Mouse (Mus musculus) adrenal gland, adult 8-10 months (tissue): ENCODE data around the gene Krt81. TPM values are rescaled to one million over a fixed set of nuclear protein-coding genes. Genes with fewer than 3 reads are reported as not detected.
A peak's percentile ranks its signal among the peaks of the same experiment; 100 is the strongest.

Source experiments
- DNase-seq: peaks from one replicate; pipeline ENCODE4 v3.0.0; 2022
- total RNA-seq, 4 experiments: library from RNA; stranded (reverse); gene quantifications; 2 replicates each; pipeline ENCODE4 v1.2.4; 2022

Gene Krt81
- total RNA-seq, result not detected

- DNase-seq, result no peak
Observed at GRCm38 (mm10) chr15:101463651-101464050, at the start of gene Krt81. Krt81 (minus strand) TSS chr15:101463751.

GRCm38 (mm10) chr15:101508247-101508646, 44.7 kb upstream of the Krt81 start:
- DNase-seq, result no peak

DNA sequence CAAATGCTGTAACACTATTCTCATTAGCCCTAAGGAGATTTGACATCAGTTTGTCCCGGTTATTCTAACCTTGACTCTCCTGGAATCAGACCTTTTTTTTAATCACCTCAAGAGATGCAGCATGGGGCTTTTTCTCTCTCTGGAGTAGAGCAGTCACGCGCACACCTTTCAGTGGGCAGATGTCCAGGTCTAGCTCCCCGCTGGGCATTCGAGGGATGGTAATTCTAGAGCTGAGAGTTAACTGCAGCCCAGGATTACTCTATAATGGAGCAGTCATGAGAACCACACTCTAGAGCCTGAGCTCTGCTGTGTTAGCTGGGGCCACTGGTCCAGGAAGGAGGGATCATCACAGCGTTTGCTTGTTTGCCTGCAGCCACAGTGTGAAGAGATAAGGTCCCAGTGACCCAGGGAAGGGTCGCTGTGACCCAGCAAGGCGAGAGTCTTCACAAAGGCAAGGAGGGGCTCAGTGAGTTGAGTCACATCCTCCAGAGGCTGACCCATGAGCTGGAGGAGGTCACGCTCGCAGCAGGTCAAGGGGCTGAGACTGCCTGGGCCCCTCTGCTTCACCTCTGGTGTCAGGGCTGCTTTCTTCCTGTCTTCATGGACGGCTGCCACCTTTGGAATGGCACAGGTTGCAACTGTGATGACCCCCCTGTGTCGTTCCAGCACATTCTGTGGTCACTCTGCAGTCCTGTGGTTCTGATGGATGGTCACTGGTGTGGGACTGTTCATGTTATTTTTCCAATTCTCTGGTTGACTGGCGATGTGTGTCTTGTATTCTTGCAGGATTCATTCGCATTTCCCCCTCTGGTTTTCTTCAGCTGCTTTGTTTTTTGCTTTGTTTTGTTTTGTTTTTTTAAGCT, 43.6 kb upstream of the Krt81 start:
- no peak for DNase-seq

DNA sequence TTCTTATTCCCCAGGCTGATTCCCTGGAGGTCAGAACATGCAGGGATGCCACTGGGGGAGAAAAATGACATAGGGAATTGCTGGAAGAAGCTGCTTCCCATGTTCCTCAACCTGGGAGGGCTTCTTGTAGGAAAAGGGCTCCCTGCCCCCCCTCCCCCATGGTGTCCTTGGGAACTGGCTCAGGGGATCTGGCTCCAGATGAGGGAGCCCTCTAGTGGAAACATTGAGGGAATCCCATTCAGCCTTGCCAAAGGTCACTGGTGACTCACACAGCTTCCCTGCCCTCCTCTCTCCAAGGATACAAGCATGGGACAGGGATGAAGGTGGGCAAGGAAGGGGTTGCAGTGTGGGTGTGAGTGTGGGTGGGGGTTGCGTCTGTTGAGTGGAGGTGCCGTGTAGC, 33.6 kb upstream of the Krt81 start:
- DNase-seq, result peak; percentile 77

DNA sequence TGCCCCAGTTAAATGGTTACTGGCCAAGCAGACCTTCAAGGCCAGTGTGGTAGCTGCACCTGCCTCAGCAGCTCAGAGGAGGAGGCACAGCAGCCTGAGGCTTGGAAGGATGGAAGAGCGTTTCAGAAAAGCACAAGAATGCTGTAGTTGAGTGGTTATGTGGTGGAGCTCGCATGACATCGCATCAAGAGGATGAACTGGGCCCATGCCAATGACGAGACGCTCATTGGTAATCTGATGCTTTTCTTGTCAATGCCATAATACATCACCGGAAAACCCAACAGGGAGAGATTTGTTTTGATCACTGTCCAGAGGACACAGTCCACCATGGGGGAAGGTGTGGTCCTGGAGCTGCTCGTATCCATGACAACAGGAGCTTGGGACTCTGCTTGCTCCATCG, 31.7 kb upstream of the Krt81 start:
- no peak for DNase-seq

- DNase-seq, result no peak
Observed at GRCm38 (mm10) chr15:101494203-101494602, 30.7 kb upstream of the Krt81 start.

DNA sequence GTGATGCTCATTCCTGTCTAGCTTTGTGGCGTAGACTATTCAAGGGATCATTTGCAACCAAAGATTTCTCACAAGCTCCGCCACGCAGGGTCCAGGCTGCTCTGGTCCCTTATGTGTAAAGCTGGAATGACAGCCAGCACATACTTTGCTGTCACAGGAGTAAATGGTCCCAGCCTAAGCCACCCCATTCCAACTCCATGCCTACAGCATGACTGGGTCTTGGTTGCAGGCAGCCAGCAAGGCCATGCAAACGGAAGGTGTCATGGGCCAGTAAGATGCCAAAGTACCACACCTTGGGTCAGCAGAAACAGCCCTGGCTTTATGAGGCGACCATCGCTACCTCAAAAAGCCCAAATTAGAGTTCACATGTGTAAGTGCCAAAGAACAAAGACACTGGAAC, 30.2 kb upstream of the Krt81 start:
- DNase-seq, result no peak

GRCm38 (mm10) chr15:101492718-101493117, 29.2 kb upstream of the Krt81 start:
- no peak for DNase-seq

DNA sequence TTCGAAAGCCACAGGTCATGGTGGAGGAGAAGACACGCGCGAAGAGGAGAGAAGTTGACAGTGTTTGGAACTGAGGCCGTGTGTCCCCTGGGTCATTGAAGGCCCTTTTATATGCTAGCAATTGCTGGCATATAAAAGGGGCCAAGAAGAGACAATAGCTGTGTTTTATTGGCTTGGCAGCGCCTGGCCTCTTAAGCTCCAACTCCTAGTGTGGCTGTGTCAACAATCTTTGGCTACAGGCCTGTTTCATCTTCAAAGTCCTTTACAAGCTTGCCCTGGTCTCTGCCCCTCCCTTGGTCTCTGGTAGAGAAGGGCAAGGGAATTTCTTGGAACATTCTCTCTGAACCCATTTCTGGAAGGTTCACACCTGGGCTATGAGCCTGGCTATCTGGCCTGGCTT, 27.9 kb upstream of the Krt81 start, which contains the start of gene Krt83:
TSS of gene Krt83 (minus strand) at position 82 of the 400 bp plus-strand sequence.
- no peak for DNase-seq

GRCm38 (mm10) chr15:101485911-101486635, 22.5 kb upstream of the Krt81 start:
- DNase-seq, result no peak

GRCm38 (mm10) chr15:101484939-101485338, 21.4 kb upstream of the Krt81 start:
- no peak for DNase-seq

DNA sequence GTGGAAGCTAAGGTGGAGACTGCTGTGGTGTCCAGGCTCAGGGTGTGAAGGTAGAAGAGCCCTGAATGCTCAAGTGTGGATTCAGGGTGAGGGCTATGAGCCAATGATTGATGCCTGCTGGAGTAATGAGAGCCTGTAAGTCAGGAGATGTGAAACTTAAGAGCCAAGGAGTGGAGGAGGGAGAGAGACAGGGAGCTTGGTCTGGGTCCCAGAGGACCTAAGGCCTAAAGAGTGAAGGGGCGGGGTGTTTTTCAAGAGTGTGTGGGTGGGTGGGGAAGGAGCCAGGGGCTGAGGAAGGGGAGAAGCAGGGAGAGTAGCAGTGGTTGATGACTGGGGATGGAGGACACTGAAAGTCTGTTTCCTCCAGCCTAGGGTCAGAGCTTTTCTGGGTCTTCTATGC, 20.1 kb upstream of the Krt81 start:
- DNase-seq, result no peak

DNA sequence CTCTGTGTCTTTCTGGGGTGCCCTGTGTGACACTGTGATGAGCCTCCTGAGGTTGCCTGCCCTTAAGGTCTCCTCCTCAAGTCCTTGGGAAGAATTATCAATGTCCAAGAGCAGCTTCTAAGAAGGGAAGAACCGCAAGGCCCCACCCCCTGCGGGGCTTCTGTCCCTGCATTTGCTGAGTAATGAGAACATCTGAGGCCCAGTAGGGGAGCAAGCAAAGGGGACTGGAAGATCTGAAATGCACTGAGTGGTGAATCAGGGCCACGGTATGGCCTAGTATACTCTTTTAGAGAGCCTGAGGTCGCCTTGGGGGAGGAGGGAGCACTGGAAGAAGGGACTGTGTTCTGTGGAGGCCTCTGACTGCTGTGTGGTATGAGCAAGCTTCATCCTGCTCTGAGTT, 18.5 kb upstream of the Krt81 start:
- no peak for DNase-seq

DNA sequence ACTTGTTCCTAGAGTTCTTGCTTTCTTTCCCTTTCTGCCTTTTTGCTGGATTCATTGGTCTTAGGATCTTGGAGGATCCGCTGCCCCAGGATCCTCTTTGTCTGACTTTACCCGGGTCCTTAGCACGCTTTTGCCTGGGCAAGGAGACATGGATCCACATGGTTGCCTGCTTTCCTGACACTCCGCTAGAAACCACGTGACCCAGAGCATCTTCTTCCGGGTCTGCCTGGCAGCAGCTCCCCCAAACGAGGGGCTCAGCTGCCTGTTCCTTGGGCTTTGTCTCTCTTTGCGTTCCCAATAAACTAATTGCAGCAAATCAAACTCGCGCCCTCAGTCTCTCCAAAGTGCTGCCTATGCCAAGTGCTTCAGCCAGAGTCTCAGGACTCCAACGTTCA, 16.1 kb upstream of the Krt81 start:
- DNase-seq, result no peak

DNA sequence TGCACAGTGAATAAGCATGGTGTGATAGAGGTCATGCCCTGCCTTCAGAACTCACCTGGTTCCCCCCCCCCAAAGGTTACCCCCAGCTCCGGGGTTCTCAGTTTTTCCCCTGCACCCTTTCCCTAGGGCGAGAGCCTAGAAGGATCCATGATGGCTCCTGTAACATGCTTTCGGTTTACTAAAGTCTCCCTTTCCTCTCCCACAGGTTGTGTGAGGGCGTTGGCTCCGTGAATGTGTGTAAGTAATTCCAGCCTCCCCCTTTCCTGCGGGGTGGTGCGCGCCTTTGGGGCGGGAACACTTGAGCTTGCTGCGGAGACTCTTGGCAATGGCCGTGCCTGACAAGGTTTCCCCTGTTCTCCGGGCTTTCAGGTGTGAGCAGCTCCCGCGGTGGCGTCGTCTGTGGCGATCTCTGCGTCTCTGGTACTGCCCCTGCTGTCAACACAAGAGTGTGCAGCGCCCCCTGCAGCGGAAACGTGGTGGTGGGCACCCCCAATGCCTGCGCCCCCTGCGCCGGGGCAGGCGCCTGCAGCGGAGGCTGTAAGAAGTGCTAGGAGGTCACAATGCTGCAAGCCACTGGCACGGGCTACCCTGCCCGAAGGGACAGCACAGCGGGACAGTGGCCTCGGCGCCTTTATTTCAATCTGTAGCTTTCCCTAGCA, 15.6 kb upstream of the Krt81 start:
- DNase-seq, result no peak

- DNase-seq, result peak; percentile 33
Observed at GRCm38 (mm10) chr15:101472952-101473528, 9.5 kb upstream of the Krt81 start, which contains the start of gene Krt86. Krt86 (plus strand) TSS chr15:101473478.

DNA sequence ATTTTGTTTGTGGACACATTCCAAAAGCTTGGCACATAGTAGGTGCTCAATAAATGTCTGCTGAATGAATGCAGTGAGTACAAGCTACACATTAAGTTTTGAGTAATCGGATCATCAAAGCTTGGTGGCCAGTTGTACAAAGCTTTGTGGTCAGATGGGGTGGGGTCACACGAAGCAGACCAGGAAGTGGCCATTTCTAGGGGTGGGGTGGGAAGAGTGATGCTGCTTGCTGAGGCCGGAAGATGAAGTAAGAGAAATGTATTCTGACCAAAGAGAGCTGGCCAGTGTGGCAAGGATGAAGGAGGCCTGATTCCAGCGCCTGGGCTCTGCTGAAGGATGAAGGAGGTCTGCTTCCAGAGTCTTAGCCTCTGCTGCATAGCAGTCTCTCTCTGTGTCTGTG, 5.5 kb upstream of the Krt81 start:
- DNase-seq, result no peak

GRCm38 (mm10) chr15:101459283-101459682, 4.3 kb downstream of the Krt81 start:
- DNase-seq, result no peak

DNA sequence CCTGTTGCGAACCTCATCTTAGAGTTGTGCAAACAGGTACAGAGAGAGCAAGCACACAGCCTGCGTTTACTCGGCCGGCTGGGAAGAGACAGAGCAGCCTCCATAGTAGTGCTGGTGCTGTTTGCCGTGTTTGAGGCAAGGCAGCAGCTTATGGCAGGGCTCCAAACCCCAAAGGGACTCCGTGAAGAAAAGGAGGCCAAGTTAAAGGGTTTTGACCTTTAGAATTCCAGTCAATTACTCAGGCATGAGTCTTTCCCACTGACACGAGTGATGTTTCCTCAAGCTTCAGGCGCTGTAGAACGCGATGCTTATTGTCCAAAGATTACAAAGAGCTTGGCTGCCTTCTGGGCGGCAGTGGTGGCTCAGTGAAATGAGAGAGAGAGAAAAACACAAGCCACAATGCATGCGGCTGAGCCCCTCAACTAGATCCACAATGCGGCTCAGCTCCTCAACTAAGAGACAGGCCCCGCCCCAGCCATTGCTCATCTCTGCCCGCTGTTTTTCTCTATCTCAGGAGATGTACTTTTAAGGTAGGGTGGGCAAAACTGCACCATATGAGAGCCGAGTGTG, 5.1 kb downstream of the Krt81 start:
- DNase-seq, result no peak

- no peak for DNase-seq
Observed at GRCm38 (mm10) chr15:101455891-101456290, 7.7 kb downstream of the Krt81 start.

GRCm38 (mm10) chr15:101455292-101455691, 8.3 kb downstream of the Krt81 start:
- no peak for DNase-seq

DNA sequence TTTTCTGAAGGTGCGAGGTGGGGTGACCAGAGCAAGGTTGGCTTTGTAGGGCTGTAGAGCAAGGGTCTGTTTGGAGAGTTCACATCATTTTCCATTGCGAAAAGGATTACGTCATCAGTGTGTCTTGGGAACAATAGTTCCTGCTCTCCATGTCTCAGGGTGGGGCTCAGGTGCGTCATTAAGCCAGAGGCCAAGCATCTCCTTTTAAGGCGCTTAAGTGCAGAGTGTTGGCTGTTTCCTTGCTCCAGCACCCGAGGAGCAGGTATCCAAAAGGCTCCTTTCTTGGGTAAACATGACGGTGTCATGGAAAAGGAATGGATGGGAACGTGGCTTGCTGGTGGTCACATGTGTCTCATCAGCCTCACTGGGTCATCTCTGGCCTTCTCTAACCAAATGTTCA, 8.8 kb downstream of the Krt81 start:
- DNase-seq, result no peak
